Mouse (Mus musculus): ENCODE measurements around the gene Mapk14. TPM values are rescaled to one million over a fixed set of nuclear protein-coding genes. Genes with fewer than 3 reads are reported as not detected.
A peak's percentile ranks its signal among the peaks of the same experiment; 100 is the strongest.
"Not testable (repeated sequence)": the region's sequence is repeated elsewhere in the genome, so short reads cannot be mapped to it uniquely, and the experiment has no call there.

Mapk14 gene
- polyA plus RNA-seq, 1 experiment from 2014 or later: 22.0 TPM

- no peaks in the 10 kb centered on the region for H3K36me3 ChIP-seq
- H3K4me1 ChIP-seq (replicated peaks): peaks cover 19% of the 10 kb centered on the region
- no peak overlapping the region for H3K4me2 ChIP-seq
- H3K9me3 ChIP-seq (replicated peaks): no peaks in the 10 kb centered on the region
- H3K27me3 ChIP-seq: peaks cover 40% of the 10 kb centered on the region
- ATAC-seq (replicated peaks; ENCODE audit: insufficient number of reproducible peaks, insufficient read depth, low FRiP score, low read depth): no peak
- 88% methylated on average over 5 of the region's 5 CpGs for WGBS
- no peak overlapping the region for H3K4me3 ChIP-seq
- H3K9ac ChIP-seq: no peak overlapping the region
- H3K27ac ChIP-seq: no peak overlapping the region
Measured at GRCm38 (mm10) chr17:28771289-28771688, 80.2 kb downstream of the Mapk14 start.

- not testable (repeated sequence) for ATAC-seq (replicated peaks; ENCODE audit: insufficient number of reproducible peaks, insufficient read depth, low FRiP score, low read depth)
- WGBS: 97% methylated on average over 9 of the region's 9 CpGs
Measured at GRCm38 (mm10) chr17:28774303-28774702, 83.2 kb downstream of the Mapk14 start.

GRCm38 (mm10) chr17:28775161-28775560, 84.0 kb downstream of the Mapk14 start:
- no peak for ATAC-seq (replicated peaks; ENCODE audit: insufficient number of reproducible peaks, insufficient read depth, low FRiP score, low read depth)
- Histone ChIP-seq H3K4me3 (no peak overlapping the region), H3K27ac (no peak overlapping the region), H3K4me2 (no peak overlapping the region), H3K27me3 (peaks cover 17% of the 10 kb centered on the region), H3K9me3 (replicated peaks) (no peaks in the 10 kb centered on the region), H3K36me3 (no peaks in the 10 kb centered on the region), H3K4me1 (replicated peaks) (peaks cover 5% of the 10 kb centered on the region), H3K9ac (no peak overlapping the region)
- WGBS: 67% methylated on average over 4 of the region's 4 CpGs

More at GRCm38 (mm10) chr17:28774303-28774702, 83.2 kb downstream of the Mapk14 start:
- H3K9me3 ChIP-seq (replicated peaks); H3K4me2 ChIP-seq; H3K36me3 ChIP-seq; H3K27ac ChIP-seq; H3K9ac ChIP-seq; H3K4me3 ChIP-seq: not testable (repeated sequence)
- Histone ChIP-seq H3K4me1 (replicated peaks) (peaks cover 14% of the 10 kb centered on the region), H3K27me3 (peaks cover 25% of the 10 kb centered on the region)

GRCm38 (mm10) chr17:28776817-28777216, 85.7 kb downstream of the Mapk14 start:
- Histone ChIP-seq H3K9ac (no peak overlapping the region), H3K4me1 (replicated peaks) (peaks cover 9% of the 10 kb centered on the region), H3K27me3 (0 out of 2 replicates have a peak, but pooled peaks cover 5% of the 10 kb centered on the region), H3K4me2 (no peak overlapping the region), H3K9me3 (replicated peaks) (no peaks in the 10 kb centered on the region), H3K4me3 (no peak overlapping the region), H3K36me3 (no peaks in the 10 kb centered on the region), H3K27ac (no peak overlapping the region)
- ATAC-seq (replicated peaks; ENCODE audit: insufficient number of reproducible peaks, insufficient read depth, low FRiP score, low read depth): no peak
- 88% methylated on average over 3 of the region's 3 CpGs for WGBS

- peaks cover 9% of the 10 kb centered on the region for H3K4me1 ChIP-seq (replicated peaks)
- ATAC-seq (replicated peaks; ENCODE audit: insufficient number of reproducible peaks, insufficient read depth, low FRiP score, low read depth): no peak
- no peak overlapping the region for H3K4me2 ChIP-seq
- H3K36me3 ChIP-seq: no peaks in the 10 kb centered on the region
- H3K4me3 ChIP-seq: no peak overlapping the region
- 76% methylated on average over 16 of the region's 16 CpGs for WGBS
- H3K27me3 ChIP-seq: 0 out of 2 replicates have a peak, but pooled peaks cover 1% of the 10 kb centered on the region
- no peaks in the 10 kb centered on the region for H3K9me3 ChIP-seq (replicated peaks)
- H3K27ac ChIP-seq: no peak overlapping the region
- H3K9ac ChIP-seq: no peak overlapping the region
Measured at GRCm38 (mm10) chr17:28777231-28778005, 86.3 kb downstream of the Mapk14 start.

- Histone ChIP-seq H3K9me3 (replicated peaks) (no peaks in the 10 kb centered on the region), H3K4me1 (replicated peaks) (peaks cover 9% of the 10 kb centered on the region), H3K4me3 (no peak overlapping the region), H3K9ac (no peak overlapping the region), H3K36me3 (no peaks in the 10 kb centered on the region), H3K27ac (no peak overlapping the region), H3K27me3 (no peaks in the 10 kb centered on the region), H3K4me2 (no peak overlapping the region)
- WGBS: 92% methylated on average over 3 of the region's 3 CpGs
- no peak for ATAC-seq (replicated peaks; ENCODE audit: insufficient number of reproducible peaks, insufficient read depth, low FRiP score, low read depth)
Measured at GRCm38 (mm10) chr17:28779735-28780134, 88.6 kb downstream of the Mapk14 start.

GRCm38 (mm10) chr17:28780836-28781235, 89.7 kb downstream of the Mapk14 start:
- H3K4me2 ChIP-seq: no peak overlapping the region
- H3K36me3 ChIP-seq: no peaks in the 10 kb centered on the region
- H3K27ac ChIP-seq: no peak overlapping the region
- 39% methylated on average over 3 of the region's 3 CpGs for WGBS
- no peaks in the 10 kb centered on the region for H3K27me3 ChIP-seq
- ATAC-seq (replicated peaks; ENCODE audit: insufficient number of reproducible peaks, insufficient read depth, low FRiP score, low read depth): 0 out of 2 replicates have a peak, but pooled peaks have one; percentile 25
- H3K4me1 ChIP-seq (replicated peaks): peaks cover 9% of the 10 kb centered on the region
- H3K9me3 ChIP-seq (replicated peaks): no peaks in the 10 kb centered on the region
- no peak overlapping the region for H3K4me3 ChIP-seq
- H3K9ac ChIP-seq: no peak overlapping the region

- H3K4me1 ChIP-seq (replicated peaks): peaks cover 9% of the 10 kb centered on the region
- no peak overlapping the region for H3K4me3 ChIP-seq
- no peak overlapping the region for H3K4me2 ChIP-seq
- 47% methylated on average over 9 of the region's 9 CpGs for WGBS
- 0 out of 2 replicates have a peak, but pooled peaks have one; percentile 47 for ATAC-seq (replicated peaks; ENCODE audit: insufficient number of reproducible peaks, insufficient read depth, low FRiP score, low read depth)
- H3K9ac ChIP-seq: no peak overlapping the region
- H3K27me3 ChIP-seq: no peaks in the 10 kb centered on the region
- 0 out of 2 replicates have a peak overlapping the region, but pooled peaks have one; percentile 12 for H3K27ac ChIP-seq
- H3K9me3 ChIP-seq (replicated peaks): no peaks in the 10 kb centered on the region
- no peaks in the 10 kb centered on the region for H3K36me3 ChIP-seq
Measured at GRCm38 (mm10) chr17:28781290-28782045, 90.3 kb downstream of the Mapk14 start.

GRCm38 (mm10) chr17:28785036-28785435, 93.9 kb downstream of the Mapk14 start:
- no peaks in the 10 kb centered on the region for H3K27me3 ChIP-seq
- no peak overlapping the region for H3K4me2 ChIP-seq
- H3K9ac ChIP-seq: no peak overlapping the region
- H3K27ac ChIP-seq: no peak overlapping the region
- H3K4me1 ChIP-seq (replicated peaks): peaks cover 9% of the 10 kb centered on the region
- 85% methylated on average over 3 of the region's 3 CpGs for WGBS
- H3K4me3 ChIP-seq: no peak overlapping the region
- H3K9me3 ChIP-seq (replicated peaks): no peaks in the 10 kb centered on the region
- H3K36me3 ChIP-seq: no peaks in the 10 kb centered on the region
- ATAC-seq (replicated peaks; ENCODE audit: insufficient number of reproducible peaks, insufficient read depth, low FRiP score, low read depth): no peak

GRCm38 (mm10) chr17:28787507-28787906, 96.4 kb downstream of the Mapk14 start:
- no peaks in the 10 kb centered on the region for H3K4me1 ChIP-seq (replicated peaks)
- H3K27me3 ChIP-seq: no peaks in the 10 kb centered on the region
- H3K9me3 ChIP-seq (replicated peaks): no peaks in the 10 kb centered on the region
- 96% methylated on average over 12 of the region's 12 CpGs for WGBS
- H3K36me3 ChIP-seq: no peaks in the 10 kb centered on the region
- no peak overlapping the region for H3K4me3 ChIP-seq
- ATAC-seq (replicated peaks; ENCODE audit: insufficient number of reproducible peaks, insufficient read depth, low FRiP score, low read depth): no peak
- no peak overlapping the region for H3K27ac ChIP-seq
- H3K9ac ChIP-seq: no peak overlapping the region
- no peak overlapping the region for H3K4me2 ChIP-seq

GRCm38 (mm10) chr17:28797031-28797430, 105.9 kb downstream of the Mapk14 start:
- Histone ChIP-seq H3K36me3 (no peaks in the 10 kb centered on the region), H3K4me2 (no peak overlapping the region), H3K4me1 (replicated peaks) (peaks cover 13% of the 10 kb centered on the region), H3K4me3 (no peak overlapping the region), H3K27ac (no peak overlapping the region), H3K9me3 (replicated peaks) (no peaks in the 10 kb centered on the region), H3K27me3 (no peaks in the 10 kb centered on the region), H3K9ac (no peak overlapping the region)
- ATAC-seq (replicated peaks; ENCODE audit: insufficient number of reproducible peaks, insufficient read depth, low FRiP score, low read depth): no peak
- 89% methylated on average over 4 of the region's 4 CpGs for WGBS
